Mouse (Mus musculus): ENCODE data around the gene Gpc6.

Gene Gpc6

GRCm38 (mm10) chr14:117710463-117710911, 785.4 kb downstream of the Gpc6 start:
- no peak for DNase-seq (ENCODE audit: low spot score)

DNA sequence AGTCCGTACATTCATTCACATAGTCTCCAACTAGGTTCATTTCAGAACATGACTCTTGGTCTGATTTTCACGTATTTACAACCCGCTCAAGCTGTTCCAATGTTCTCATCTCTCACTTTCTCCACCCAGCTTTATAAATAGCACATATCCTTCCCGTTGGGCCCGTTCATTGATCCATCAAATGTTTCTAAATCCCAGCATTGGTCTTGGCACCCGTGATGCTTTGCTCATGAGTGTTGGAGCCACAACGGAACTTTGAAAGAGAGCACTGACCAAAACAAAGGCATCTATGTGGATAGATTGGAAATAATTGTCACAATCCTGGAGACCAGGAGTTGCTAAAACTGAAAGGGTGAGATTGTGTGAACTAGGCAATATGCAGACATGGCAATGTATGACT, 787.2 kb downstream of the Gpc6 start:
- no peak for DNase-seq (ENCODE audit: low spot score)

- no peak for DNase-seq (ENCODE audit: low spot score)
Observed at GRCm38 (mm10) chr14:117714165-117714564, 789.0 kb downstream of the Gpc6 start.

- no peak for DNase-seq (ENCODE audit: low spot score)
Observed at GRCm38 (mm10) chr14:117716305-117716704, 791.2 kb downstream of the Gpc6 start.

GRCm38 (mm10) chr14:117728741-117729140, 803.6 kb downstream of the Gpc6 start:
- DNase-seq (ENCODE audit: low spot score), result no peak

- no peak for DNase-seq (ENCODE audit: low spot score)
Observed at GRCm38 (mm10) chr14:117755231-117755630, 830.1 kb downstream of the Gpc6 start.

GRCm38 (mm10) chr14:117756505-117756904, 831.4 kb downstream of the Gpc6 start:
- DNase-seq (ENCODE audit: low spot score), result no peak

- DNase-seq (ENCODE audit: low spot score), result no peak
Observed at GRCm38 (mm10) chr14:117757790-117758358, 832.8 kb downstream of the Gpc6 start.

GRCm38 (mm10) chr14:117760830-117761517, 835.9 kb downstream of the Gpc6 start:
- DNase-seq (ENCODE audit: low spot score), result no peak

DNA sequence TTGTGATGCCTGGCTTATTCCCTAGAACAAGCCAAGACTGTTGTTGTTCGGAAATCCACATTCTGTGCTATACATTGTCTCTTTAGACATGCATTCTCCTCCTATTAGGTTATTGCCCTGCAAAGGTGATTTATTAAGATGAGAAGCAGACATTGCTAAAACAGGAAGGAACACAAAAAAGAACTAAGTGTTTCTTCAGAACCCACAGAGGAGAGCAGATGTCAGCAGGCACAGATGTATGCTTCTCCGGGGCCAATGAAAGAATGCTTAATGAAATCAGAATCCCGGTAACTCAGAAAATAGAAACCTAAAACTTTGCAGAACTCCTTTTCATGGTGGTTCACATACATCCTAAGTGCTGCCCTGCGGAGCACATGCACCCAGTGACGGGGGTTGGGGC, 837.8 kb downstream of the Gpc6 start:
- no peak for DNase-seq (ENCODE audit: low spot score)

DNA sequence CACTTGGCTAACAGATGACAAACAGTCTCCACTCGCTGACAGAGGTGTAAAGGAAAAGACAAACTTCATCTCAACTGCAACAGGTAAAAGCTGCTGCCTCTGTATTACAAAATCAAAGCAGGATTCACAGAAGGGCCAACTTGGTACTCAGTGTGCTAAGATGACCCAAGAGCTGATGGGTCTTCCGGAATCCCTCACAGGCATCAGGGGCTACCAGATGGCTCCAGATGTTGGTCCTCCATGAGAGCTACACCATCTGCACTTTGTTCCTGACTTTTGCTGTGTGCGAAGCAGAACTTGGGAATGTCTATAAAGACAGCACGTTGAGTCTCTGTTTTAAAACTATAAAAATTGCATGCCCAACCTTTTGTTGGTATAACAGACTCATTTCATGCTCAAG, 842.7 kb downstream of the Gpc6 start:
- no peak for DNase-seq (ENCODE audit: low spot score)

DNA sequence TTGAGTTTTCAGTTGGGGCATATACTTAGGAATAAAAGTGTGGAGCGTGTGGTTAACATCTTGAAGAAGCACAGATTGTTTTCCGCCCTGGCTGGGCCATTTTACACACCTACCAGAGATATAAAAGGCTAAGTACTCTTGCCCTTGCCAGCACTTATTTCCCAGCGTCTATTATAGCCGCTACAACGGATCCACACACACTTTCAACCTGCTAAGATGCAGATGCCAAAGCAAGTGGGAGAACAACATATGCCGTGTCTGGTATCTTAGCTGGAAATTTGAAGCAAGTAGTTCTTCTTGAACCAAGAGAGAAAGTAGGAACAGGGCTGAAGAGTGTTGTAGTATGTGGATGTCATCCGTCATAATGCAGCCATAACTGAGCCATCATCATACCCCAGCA, 843.6 kb downstream of the Gpc6 start:
- DNase-seq (ENCODE audit: low spot score), result no peak

GRCm38 (mm10) chr14:117773373-117773772, 848.3 kb downstream of the Gpc6 start:
- no peak for DNase-seq (ENCODE audit: low spot score)

- DNase-seq (ENCODE audit: low spot score), result no peak
Observed at GRCm38 (mm10) chr14:117777866-117778500, 852.9 kb downstream of the Gpc6 start.

GRCm38 (mm10) chr14:117778538-117779413, 853.7 kb downstream of the Gpc6 start:
- DNase-seq (ENCODE audit: low spot score), result no peak

- no peak for DNase-seq (ENCODE audit: low spot score)
Observed at GRCm38 (mm10) chr14:117781724-117782123, 856.6 kb downstream of the Gpc6 start.

DNA sequence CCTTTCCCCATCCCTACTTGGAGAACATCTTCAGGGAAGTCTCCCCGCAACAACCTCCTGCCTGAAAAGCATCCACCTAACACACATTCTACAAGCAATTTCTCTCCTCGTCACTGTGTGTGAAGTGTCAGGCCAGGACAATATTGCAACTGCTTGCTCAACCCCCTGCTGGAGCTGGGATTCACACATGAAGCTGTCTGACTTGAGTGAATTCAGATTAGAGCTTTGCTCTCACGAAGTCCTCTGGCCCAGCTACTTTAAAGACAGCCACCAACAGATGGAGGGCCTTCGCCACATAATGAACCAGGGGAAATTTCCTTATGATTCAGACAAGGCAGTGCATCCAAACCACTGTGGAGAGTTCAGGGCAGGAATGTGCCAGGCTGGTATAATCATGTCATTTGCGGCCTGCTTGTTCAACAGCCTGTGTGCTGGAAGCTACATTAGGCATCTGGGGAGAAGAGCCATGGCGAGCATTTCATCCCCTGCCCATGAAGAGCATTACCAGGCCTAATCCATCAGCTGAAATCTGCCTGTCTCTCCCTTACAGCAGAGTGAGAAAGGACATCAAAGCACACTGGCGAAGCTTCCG, 858.7 kb downstream of the Gpc6 start:
- no peak for DNase-seq (ENCODE audit: low spot score)

DNA sequence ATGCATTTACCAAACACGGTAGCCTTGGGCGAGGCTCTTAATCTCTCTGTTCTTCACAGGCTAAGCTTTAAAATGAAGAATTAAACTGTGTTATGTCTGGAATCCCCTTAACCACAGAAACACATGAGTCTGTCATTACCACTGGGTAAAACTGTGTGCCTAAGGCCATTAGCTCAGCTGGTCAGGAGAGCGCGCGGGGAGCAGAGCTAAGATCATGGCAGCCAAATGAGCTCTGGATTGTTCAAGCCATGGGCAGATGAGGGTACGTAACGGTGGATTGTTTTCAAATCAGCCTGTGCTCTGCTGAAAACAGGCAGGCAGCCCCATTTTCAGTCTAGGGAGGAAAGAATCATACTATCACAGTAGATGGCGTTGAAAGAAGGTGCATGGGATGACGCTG, 859.8 kb downstream of the Gpc6 start:
- no peak for DNase-seq (ENCODE audit: low spot score)

GRCm38 (mm10) chr14:117785507-117786085, 860.5 kb downstream of the Gpc6 start:
- no peak for DNase-seq (ENCODE audit: low spot score)

DNA sequence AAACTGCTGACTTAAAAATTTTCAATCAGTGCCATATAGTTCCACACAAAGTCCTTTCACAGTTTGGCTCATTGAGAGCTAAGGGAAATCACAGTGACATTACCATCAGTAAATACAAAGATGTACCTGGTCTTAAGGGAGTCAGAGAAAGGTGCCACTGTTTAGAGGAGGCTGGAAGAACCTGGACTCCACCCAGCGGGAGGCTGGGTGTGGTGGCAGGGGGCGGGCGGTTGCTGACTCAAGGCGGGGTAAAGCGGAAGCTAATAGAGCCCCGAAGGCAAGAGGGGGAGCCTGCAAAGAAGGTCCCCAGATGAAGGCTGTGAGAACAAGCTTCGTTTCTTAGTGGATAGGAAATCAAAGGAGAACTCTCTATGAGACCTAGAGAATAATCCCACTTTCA, 861.5 kb downstream of the Gpc6 start:
- no peak for DNase-seq (ENCODE audit: low spot score)

DNA sequence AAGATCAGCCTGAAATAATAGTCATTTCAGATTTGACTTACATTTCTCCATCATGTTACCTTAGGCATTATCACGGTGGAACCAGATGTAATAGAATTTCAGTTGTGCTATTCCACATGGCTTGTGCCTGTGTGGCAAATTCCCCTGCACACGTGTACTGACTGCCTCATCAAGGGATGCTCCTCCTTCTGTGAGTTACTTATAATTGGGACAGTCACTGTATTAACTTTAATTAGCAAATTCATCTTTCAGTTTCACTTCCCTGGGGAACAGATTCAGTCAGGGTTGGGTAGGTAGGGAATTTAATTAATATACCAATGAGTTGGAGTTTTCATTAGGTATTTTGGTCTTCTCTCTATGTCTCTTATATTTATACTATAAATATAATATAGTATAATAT, 869.8 kb downstream of the Gpc6 start:
- DNase-seq (ENCODE audit: low spot score), result no peak

DNA sequence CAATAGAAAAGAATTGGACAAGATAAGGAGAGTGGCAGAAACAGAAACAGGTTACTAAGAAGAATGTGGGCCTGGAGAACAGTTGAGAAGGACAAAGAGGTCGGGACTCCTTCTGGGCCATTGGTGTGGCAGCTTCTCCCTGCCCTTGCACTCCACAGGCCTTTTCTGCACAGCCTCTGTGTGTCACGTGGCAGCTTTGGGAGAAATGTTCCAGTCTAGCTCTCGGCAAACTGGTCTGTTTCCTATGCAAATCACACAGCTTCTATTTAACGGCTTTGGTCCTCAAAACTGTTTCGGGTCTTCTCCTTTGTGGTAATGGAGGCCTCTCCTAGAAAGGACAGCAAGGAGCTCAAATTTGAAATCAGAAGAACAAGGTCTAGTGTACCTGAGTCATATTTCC, 871.5 kb downstream of the Gpc6 start:
- no peak for DNase-seq (ENCODE audit: low spot score)

All from urinary bladder, postnatal 25 days (tissue).